In genomic region chr10:125679644-125680043, GRCm38 (mm10) we compare ENCODE assay signal across 17 mouse cellular contexts.
DNase-seq lines count a peak whose midpoint lies in the region; TF ChIP-seq lines count a peak whose summit lies in the region.
"Had no signal": no experiment of that assay in that cellular context is flagged by ENCODE, and none has a peak within 500 bp of the region (broad histone marks: within the 10 kb centered on the region; RNA-seq: fewer than 3 reads in every experiment).

No protein-coding gene starts in this region.

- no peak for TF ChIP-seq POLR2A in thymus, adult 2 months (IDR thresholded peaks at IDR 0.05; ENCODE audit: control insufficient read depth, extremely low read depth, insufficient read depth, low read length, poor library complexity)

- DNase-seq in embryo, embryonic 10.5 days (ENCODE audit: low spot score) = peak; percentile 13
- DNase-seq in embryo, embryonic 10 days (ENCODE audit: low spot score) = no peak
- peak; percentile 7 for DNase-seq in kidney, postnatal 10 days
- no peak for DNase-seq in kidney, adult 18-20 months
- peak; percentile 13 for DNase-seq in thymus, postnatal 4 days
- DNase-seq in thymus, adult 2 months = no peak
- no peak for DNase-seq in spleen, adult 12 weeks (ENCODE audit: low spot score)
- DNase-seq in right cerebral cortex, postnatal 10 days (ENCODE audit: low spot score in 2 of 2) = no peak
- DNase-seq: cerebellum, adult 9-11 months; gastrocnemius, postnatal 36 days; kidney, adult 2 months; thymus, postnatal 36 days had no signal

- H3K27ac ChIP-seq in thymus, adult 2 months (ENCODE audit: control insufficient read depth, insufficient read depth, low read length) = no peak overlapping the region
- H3K27ac ChIP-seq: embryonic facial prominence, embryonic 15.5 days; forebrain, embryonic 12.5 days; hindbrain, embryonic 12.5 days; liver, embryonic 14.5 days; neural tube, embryonic 13.5 days had no signal

- 67% methylated on average over 7 of the region's 7 CpGs for WGBS in thymus, adult 2 months

- no peak for TF ChIP-seq CTCF in thymus, adult 2 months (IDR thresholded peaks at IDR 0.05; ENCODE audit: borderline replicate concordance, control insufficient read depth, extremely low read depth, insufficient read depth, low read length, poor library complexity)

- no peak overlapping the region for H3K4me3 ChIP-seq in thymus, adult 2 months (ENCODE audit: control insufficient read depth, insufficient read depth, low read length)
- H3K4me3 ChIP-seq: embryonic facial prominence, embryonic 15.5 days; forebrain, embryonic 12.5 days; hindbrain, embryonic 12.5 days; neural tube, embryonic 13.5 days had no signal

- H3K4me1 ChIP-seq in thymus, adult 2 months (replicated peaks; ENCODE audit: control insufficient read depth, insufficient read depth, low read length) = no peaks in the 10 kb centered on the region
- H3K4me1 ChIP-seq: embryonic facial prominence, embryonic 15.5 days; forebrain, embryonic 12.5 days; hindbrain, embryonic 12.5 days; neural tube, embryonic 13.5 days had no signal

- H3K36me3 ChIP-seq in thymus, adult 2 months (ENCODE audit: control insufficient read depth, insufficient read depth, low read length) = no peaks in the 10 kb centered on the region
- H3K36me3 ChIP-seq: embryonic facial prominence, embryonic 15.5 days; forebrain, embryonic 12.5 days; hindbrain, embryonic 12.5 days; neural tube, embryonic 13.5 days had no signal

- no peaks in the 10 kb centered on the region for H3K27me3 ChIP-seq in thymus, adult 2 months (ENCODE audit: control insufficient read depth, insufficient read depth, low read length)
- H3K27me3 ChIP-seq: embryonic facial prominence, embryonic 15.5 days; forebrain, embryonic 12.5 days; hindbrain, embryonic 12.5 days; neural tube, embryonic 13.5 days had no signal

Comparison
In these comparisons a context has a peak if more than half of its experiments do, and no peak if none do; other contexts are left out.
1. DNase-seq: peak in embryo, embryonic 10.5 days (single experiment), kidney, postnatal 10 days (single experiment) and thymus, postnatal 4 days (single experiment); none in embryo, embryonic 10 days (single experiment), kidney, adult 18-20 months (single experiment), thymus, adult 2 months (single experiment), spleen, adult 12 weeks (single experiment) and right cerebral cortex, postnatal 10 days (0 of 2).